Mouse (Mus musculus) bone marrow macrophage, adult 2 months (primary cell): ENCODE results near the gene Abhd17a.

ENCODE experiments used
- CTCF ChIP-seq: IDR thresholded peaks from 2 replicates; pipeline ENCODE4 v1.5.1; 2012; ENCODE audit warnings: low read depth, mild to moderate bottlenecking, low read length, moderate library complexity
- POLR2A ChIP-seq: IDR thresholded peaks from 2 replicates; pipeline ENCODE4 v1.6.1; 2012; ENCODE audit warnings: mild to moderate bottlenecking, low read depth, low read length, borderline replicate concordance

- TF ChIP-seq CTCF: peak; percentile 97
- TF ChIP-seq POLR2A: no peak
Measured at GRCm38 (mm10) chr10:80611024-80611423, 20.9 kb upstream of the Abhd17a start.
